Mouse (Mus musculus): ENCODE measurements at regions not wholly inside any gene's neighbourhood (a gene's known extent, or its start where the extent isn't known, plus 50 kb on each side); places are given as distances from the start of the nearest gene placed in this dataset.

DNA sequence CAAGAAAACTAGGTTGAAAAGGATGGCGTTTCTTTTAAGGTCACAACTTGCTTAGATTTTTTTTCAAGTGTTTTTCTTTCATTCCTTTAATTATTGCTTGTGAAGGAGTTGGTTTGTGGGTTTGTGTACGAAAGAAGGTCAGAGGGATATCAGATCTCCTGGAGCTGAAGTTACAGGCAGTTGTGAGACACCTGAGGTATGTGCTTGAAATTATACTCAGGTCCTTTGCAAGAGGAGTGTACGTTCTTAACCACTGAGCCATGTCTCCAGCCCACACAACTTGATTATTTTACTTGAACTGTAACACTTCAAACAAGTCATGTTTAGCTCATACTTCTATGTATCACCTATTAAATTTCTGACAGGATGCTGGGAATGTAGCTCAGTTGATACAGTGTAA lies 82.5 kb upstream of the Scg2 start:
- H3K27ac ChIP-seq (ENCODE audit: low read depth, low read length): no peak overlapping the region
- H3K27me3 ChIP-seq (ENCODE audit: control insufficient read depth, insufficient read depth, low read length): no peaks in the 10 kb centered on the region
- H3K4me3 ChIP-seq (ENCODE audit: low read length): no peak overlapping the region
- no peak overlapping the region for H3K4me2 ChIP-seq (replicated peaks; ENCODE audit: low read depth, low read length)
- no peaks in the 10 kb centered on the region for H3K9me3 ChIP-seq (ENCODE audit: control insufficient read depth, low read length)
- H3K9ac ChIP-seq (ENCODE audit: low read depth, low read length): no peak overlapping the region
- no peaks in the 10 kb centered on the region for H3K4me1 ChIP-seq (ENCODE audit: control insufficient read depth, insufficient read depth, low read length)
- no peaks in the 10 kb centered on the region for H3K36me3 ChIP-seq (ENCODE audit: control insufficient read depth, insufficient read depth, low read length)
- WGBS: 28% methylated on average over 3 of the region's 3 CpGs
- peak; percentile 60; the same call in 1 of the 2 replicates for ATAC-seq (ENCODE audit: low FRiP score, low TSS enrichment)

DNA sequence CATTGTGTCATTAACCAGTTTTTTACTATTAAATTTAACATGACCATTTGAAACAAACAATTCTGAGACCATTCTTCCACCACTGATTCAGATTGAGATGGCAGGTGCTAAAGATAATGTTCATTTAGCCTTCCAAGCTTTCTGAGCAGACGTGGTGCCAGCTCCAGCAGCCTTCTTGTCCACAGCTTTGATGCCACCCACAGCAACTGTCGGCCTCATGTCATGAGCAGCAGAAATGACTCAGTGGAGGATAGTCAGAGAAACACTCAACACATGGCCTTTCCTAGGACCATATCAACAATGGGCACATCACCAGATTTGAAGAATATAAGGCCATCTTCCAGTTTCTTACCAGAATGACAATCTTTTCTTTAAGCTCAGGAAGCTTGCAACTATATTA lies 65.8 kb upstream of the Scg2 start:
- Histone ChIP-seq H3K36me3 (ENCODE audit: control insufficient read depth, insufficient read depth, low read length) (no peaks in the 10 kb centered on the region), H3K4me1 (ENCODE audit: control insufficient read depth, insufficient read depth, low read length) (no peaks in the 10 kb centered on the region), H3K4me3 (ENCODE audit: low read length) (no peak overlapping the region), H3K9me3 (ENCODE audit: control insufficient read depth, low read length) (no peaks in the 10 kb centered on the region), H3K9ac (ENCODE audit: low read depth, low read length) (no peak overlapping the region), H3K27ac (ENCODE audit: low read depth, low read length) (no peak overlapping the region), H3K27me3 (ENCODE audit: control insufficient read depth, insufficient read depth, low read length) (no peaks in the 10 kb centered on the region), H3K4me2 (replicated peaks; ENCODE audit: low read depth, low read length) (no peak overlapping the region)
- no peak for ATAC-seq (ENCODE audit: low FRiP score, low TSS enrichment)
- whole genome bisulfite sequencing: 90% methylated on average over 2 of the region's 2 CpGs
